Mouse (Mus musculus) limb, embryonic 15.5 days (tissue): Measurements from ENCODE around the gene Akirin2. TPM values are rescaled to one million over a fixed set of nuclear protein-coding genes. Genes with fewer than 3 reads are reported as not detected.
"Not testable (repeated sequence)": the region's sequence is repeated elsewhere in the genome, so short reads cannot be mapped to it uniquely, and the experiment has no call there.

Source experiments
- ATAC-seq: fragments of 200-750 bp; cut with Nextera tagmentation; 2 replicates; pipeline ENCODE4 v1.8.0; 2017; ENCODE audit warnings: low read depth, moderate TSS enrichment; ENCODE audit not compliant: insufficient number of reproducible peaks, low FRiP score, low TSS enrichment
- H3K27ac ChIP-seq: fragments of 300-500 bp; sonication (generic); 2 replicates; pipeline ENCODE4 v1.5.1; 2015; ENCODE audit warnings: moderate library complexity, mild to moderate bottlenecking, inconsistent platforms
- H3K27me3 ChIP-seq: fragments of 300-500 bp; sonication (generic); 2 replicates; pipeline ENCODE4 v1.6.1; 2015; ENCODE audit warnings: inconsistent platforms
- H3K36me3 ChIP-seq: fragments of 300-500 bp; sonication (generic); 2 replicates; pipeline ENCODE4 v1.6.1; 2015; ENCODE audit warnings: inconsistent platforms
- H3K4me1 ChIP-seq: fragments of 300-500 bp; sonication (generic); 2 replicates; pipeline ENCODE4 v1.6.1; 2015; ENCODE audit warnings: inconsistent platforms
- H3K4me2 ChIP-seq: fragments of 300-500 bp; sonication (generic); 2 replicates; pipeline ENCODE4 v1.6.1; 2015; ENCODE audit warnings: mild to moderate bottlenecking, inconsistent platforms
- H3K4me3 ChIP-seq: fragments of 300-500 bp; sonication (generic); 2 replicates; pipeline ENCODE4 v1.5.1; 2015; ENCODE audit warnings: mild to moderate bottlenecking, inconsistent platforms
- H3K9ac ChIP-seq: fragments of 300-500 bp; sonication (generic); 2 replicates; pipeline ENCODE4 v1.6.1; 2015; ENCODE audit warnings: inconsistent platforms
- H3K9me3 ChIP-seq: fragments of 300-500 bp; sonication (generic); 2 replicates; pipeline ENCODE4 v1.6.1; 2016; ENCODE audit warnings: inconsistent platforms
- WGBS: fragments of 180-500 bp; shearing (Covaris S2); methylation state at CpG from one replicate; pipeline ENCODE4 v1.1.7; 2015; 5-methylcytosine and 5-hydroxymethylcytosine counted together
- polyA plus RNA-seq: library from polyadenylated mRNA; unstranded; fragments of >200 nt; fragmentation: Nextera tagmentation; extraction: Ambion mirVana; gene quantifications from 2 replicates; pipeline ENCODE4 v1.2.1, GENCODE M21; 2015

The Akirin2 gene
- polyA plus RNA-seq, 1 experiment from 2014 or later: 48.7 TPM

DNA sequence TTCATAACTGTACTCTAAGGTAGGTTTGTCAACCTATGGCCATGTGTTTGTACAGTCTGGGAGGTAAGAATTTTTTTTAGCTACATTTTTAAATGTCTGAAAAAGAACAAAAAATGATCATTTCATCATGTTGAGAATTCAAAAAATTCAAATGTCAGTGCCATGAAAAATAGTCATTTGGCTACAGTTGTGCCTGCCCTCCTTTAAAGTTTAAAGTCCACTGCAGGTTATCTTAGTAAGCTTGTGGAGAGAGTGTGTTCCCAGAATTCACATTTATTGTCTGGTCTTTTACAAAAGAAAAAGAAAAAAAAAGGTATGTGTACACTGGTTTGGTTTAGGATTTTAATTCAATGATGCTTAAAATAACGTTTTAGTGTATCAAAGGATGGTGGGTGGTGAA, 3.9 kb downstream of the Akirin2 start:
- Histone ChIP-seq H3K9me3 (no peaks in the 10 kb centered on the region), H3K4me1 (peaks cover 9% of the 10 kb centered on the region; the same call in 1 of the 2 replicates), H3K9ac (no peak overlapping the region), H3K27ac (no peak overlapping the region), H3K4me2 (no peak overlapping the region), H3K36me3 (no peaks in the 10 kb centered on the region), H3K27me3 (no peaks in the 10 kb centered on the region), H3K4me3 (no peak overlapping the region)
- ATAC-seq: no peak
- 40% methylated on average over 1 of the region's 1 CpGs for WGBS

GRCm38 (mm10) chr4:34555604-34556003, 4.9 kb downstream of the Akirin2 start:
- ATAC-seq: no peak
- no peak overlapping the region for H3K27ac ChIP-seq
- no peak overlapping the region for H3K4me2 ChIP-seq
- H3K9me3 ChIP-seq: no peaks in the 10 kb centered on the region
- 89% methylated on average over 3 of the region's 3 CpGs for WGBS
- H3K36me3 ChIP-seq: no peaks in the 10 kb centered on the region
- no peaks in the 10 kb centered on the region for H3K27me3 ChIP-seq
- no peak overlapping the region for H3K4me3 ChIP-seq
- no peak overlapping the region for H3K9ac ChIP-seq
- H3K4me1 ChIP-seq: peaks cover 9% of the 10 kb centered on the region; the same call in 1 of the 2 replicates

GRCm38 (mm10) chr4:34556183-34556582, 5.4 kb downstream of the Akirin2 start:
- peaks cover 9% of the 10 kb centered on the region; the same call in 1 of the 2 replicates for H3K4me1 ChIP-seq
- no peak for ATAC-seq
- H3K27me3 ChIP-seq: no peaks in the 10 kb centered on the region
- no peak overlapping the region for H3K9ac ChIP-seq
- no peak overlapping the region for H3K4me3 ChIP-seq
- no peaks in the 10 kb centered on the region for H3K36me3 ChIP-seq
- H3K9me3 ChIP-seq: no peaks in the 10 kb centered on the region
- H3K27ac ChIP-seq: no peak overlapping the region
- H3K4me2 ChIP-seq: no peak overlapping the region

DNA sequence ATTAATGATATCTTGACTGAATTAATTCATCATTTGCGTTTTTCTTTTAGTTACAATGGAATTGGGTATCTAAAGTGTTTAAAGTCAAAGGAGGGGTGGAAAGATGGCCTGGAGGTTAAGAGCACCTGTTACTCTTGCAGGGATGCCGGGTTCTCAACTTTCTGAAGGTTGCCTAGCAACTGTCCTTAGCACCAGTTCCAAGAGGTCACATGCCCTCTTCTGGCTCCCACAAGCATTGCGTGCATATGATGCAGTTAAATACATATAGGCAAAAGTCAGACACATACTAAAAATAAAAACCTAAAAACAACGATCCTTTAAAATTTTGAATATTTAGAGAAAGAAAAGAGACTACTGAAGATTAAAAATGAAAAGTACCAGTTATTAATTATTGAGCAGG, 10.2 kb downstream of the Akirin2 start:
- Histone ChIP-seq H3K4me2 (no peak overlapping the region), H3K9me3 (no peaks in the 10 kb centered on the region), H3K4me3 (no peak overlapping the region), H3K36me3 (peaks cover 12% of the 10 kb centered on the region), H3K9ac (no peak overlapping the region), H3K4me1 (no peaks in the 10 kb centered on the region), H3K27ac (no peak overlapping the region), H3K27me3 (no peaks in the 10 kb centered on the region)
- no peak for ATAC-seq
- 53% methylated on average over 4 of the region's 4 CpGs for WGBS

- H3K27me3 ChIP-seq: no peaks in the 10 kb centered on the region
- peaks cover 52% of the 10 kb centered on the region for H3K36me3 ChIP-seq
- H3K27ac ChIP-seq: no peak overlapping the region
- no peak for ATAC-seq
- no peaks in the 10 kb centered on the region for H3K9me3 ChIP-seq
- H3K9ac ChIP-seq: no peak overlapping the region
- H3K4me1 ChIP-seq: no peaks in the 10 kb centered on the region
- H3K4me2 ChIP-seq: no peak overlapping the region
- WGBS: 82% methylated on average over 6 of the region's 6 CpGs
- no peak overlapping the region for H3K4me3 ChIP-seq
These were observed 15.5 kb downstream of the Akirin2 start for GRCm38 (mm10) chr4:34566226-34566625.

DNA sequence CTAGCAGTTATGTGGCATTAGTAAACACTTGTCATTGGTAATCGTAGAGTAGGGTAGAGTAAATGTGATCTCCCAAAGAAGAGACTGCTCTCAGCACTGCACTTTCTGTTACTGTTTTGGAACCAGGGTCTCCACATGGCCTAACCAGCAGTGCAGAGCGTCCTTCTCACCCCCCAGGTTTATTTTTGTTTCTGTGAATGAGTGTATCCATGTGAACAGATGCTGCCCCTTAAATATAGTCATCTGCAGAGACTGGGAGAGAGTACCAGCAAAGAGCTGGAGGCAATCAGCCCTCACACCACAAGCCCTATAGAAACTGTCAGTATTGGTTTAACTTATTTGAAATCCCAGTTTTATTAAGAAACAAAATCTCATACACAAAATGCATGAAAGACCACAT, 22.1 kb downstream of the Akirin2 start:
- no peaks in the 10 kb centered on the region for H3K4me1 ChIP-seq
- no peak overlapping the region for H3K4me3 ChIP-seq
- no peak for ATAC-seq
- no peak overlapping the region for H3K4me2 ChIP-seq
- peaks cover 75% of the 10 kb centered on the region for H3K36me3 ChIP-seq
- H3K27ac ChIP-seq: no peak overlapping the region
- no peaks in the 10 kb centered on the region for H3K9me3 ChIP-seq
- no peaks in the 10 kb centered on the region for H3K27me3 ChIP-seq
- 72% methylated on average over 2 of the region's 2 CpGs for WGBS
- no peak overlapping the region for H3K9ac ChIP-seq

GRCm38 (mm10) chr4:34577028-34577427, 26.3 kb downstream of the Akirin2 start:
- Histone ChIP-seq H3K9me3 (no peaks in the 10 kb centered on the region), H3K36me3 (peaks cover 70% of the 10 kb centered on the region), H3K9ac (no peak overlapping the region), H3K4me1 (no peaks in the 10 kb centered on the region), H3K4me3 (no peak overlapping the region), H3K27me3 (no peaks in the 10 kb centered on the region), H3K27ac (no peak overlapping the region), H3K4me2 (no peak overlapping the region)
- 95% methylated on average over 2 of the region's 2 CpGs for WGBS
- no peak for ATAC-seq

DNA sequence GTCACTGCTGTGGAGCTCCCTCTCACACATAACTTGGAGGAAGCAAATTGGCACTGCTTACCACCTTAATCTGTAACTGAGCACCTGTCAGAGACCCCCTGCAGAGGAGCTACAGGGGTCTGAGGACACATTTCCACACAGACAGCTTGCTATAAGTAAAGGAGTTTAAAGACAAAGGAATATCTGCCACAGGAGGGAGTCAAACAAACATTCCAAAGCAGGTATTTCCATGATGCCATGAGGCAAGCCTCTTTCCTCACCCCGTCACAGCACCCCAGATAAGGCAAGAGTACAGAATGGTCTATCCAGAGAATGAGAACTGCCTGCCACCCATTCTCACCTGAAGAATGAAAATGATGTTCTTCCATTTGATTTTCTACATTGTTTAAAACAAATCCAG, 28.5 kb downstream of the Akirin2 start:
- no peak overlapping the region for H3K4me2 ChIP-seq
- no peaks in the 10 kb centered on the region for H3K9me3 ChIP-seq
- no peak overlapping the region for H3K4me3 ChIP-seq
- peaks cover 71% of the 10 kb centered on the region for H3K36me3 ChIP-seq
- no peaks in the 10 kb centered on the region for H3K4me1 ChIP-seq
- 88% methylated on average over 1 of the region's 1 CpGs for WGBS
- H3K27ac ChIP-seq: no peak overlapping the region
- no peaks in the 10 kb centered on the region for H3K27me3 ChIP-seq
- H3K9ac ChIP-seq: no peak overlapping the region
- no peak for ATAC-seq

DNA sequence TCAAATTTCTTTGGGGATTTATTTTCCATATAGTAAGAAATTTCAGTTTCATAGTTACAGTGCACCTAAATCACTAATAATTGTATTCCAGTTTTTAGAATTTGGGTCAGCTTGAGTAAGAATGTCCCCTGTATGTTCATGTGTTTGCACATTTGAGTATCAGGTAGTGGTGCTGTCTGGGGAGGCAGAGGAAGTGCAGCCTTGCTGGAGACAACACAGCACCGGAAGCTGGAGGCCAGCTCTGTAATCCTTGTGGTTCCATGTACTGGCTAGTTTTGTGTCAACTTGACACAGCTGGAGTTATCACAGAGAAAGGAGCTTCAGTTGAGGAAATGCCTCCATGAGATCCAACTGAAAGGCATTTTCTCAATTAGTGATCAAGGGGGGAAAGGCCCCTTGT, 30.8 kb downstream of the Akirin2 start:
- not testable (repeated sequence) for H3K4me2 ChIP-seq, ATAC-seq, H3K27me3 ChIP-seq, H3K4me1 ChIP-seq, H3K9me3 ChIP-seq, H3K4me3 ChIP-seq, H3K9ac ChIP-seq, H3K27ac ChIP-seq
- 81% methylated on average over 1 of the region's 1 CpGs for WGBS
- H3K36me3 ChIP-seq: peaks cover 58% of the 10 kb centered on the region

DNA sequence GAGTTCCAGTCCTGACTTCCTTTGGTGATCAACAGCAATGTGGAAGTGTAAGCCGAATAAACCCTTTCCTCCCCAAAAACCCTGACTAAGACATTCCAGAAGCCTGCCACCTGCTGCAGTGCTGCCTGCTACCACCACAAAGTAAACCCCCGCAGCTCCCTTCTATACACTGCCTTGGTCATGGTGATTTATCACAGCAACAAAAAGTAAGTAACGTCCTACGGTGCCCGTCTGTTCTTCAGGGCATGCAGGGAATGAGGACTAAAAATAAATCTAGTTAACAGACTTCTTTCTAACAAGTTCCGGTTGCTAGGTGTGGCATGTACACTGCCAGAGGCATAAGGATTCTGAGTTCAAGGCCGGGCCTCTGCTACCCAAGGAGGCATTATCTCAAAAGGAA, 31.3 kb downstream of the Akirin2 start:
- H3K36me3 ChIP-seq: peaks cover 54% of the 10 kb centered on the region

GRCm38 (mm10) chr4:34582476-34582875, 31.7 kb downstream of the Akirin2 start:
- 70% methylated on average over 5 of the region's 5 CpGs for WGBS
- Histone ChIP-seq H3K4me2 (no peak overlapping the region), H3K9ac (no peak overlapping the region), H3K4me1 (no peaks in the 10 kb centered on the region), H3K27me3 (no peaks in the 10 kb centered on the region), H3K36me3 (peaks cover 53% of the 10 kb centered on the region), H3K4me3 (no peak overlapping the region), H3K9me3 (no peaks in the 10 kb centered on the region), H3K27ac (no peak overlapping the region)
- ATAC-seq: no peak

More for the DNA sequence above, 31.3 kb downstream of the Akirin2 start:
- Histone ChIP-seq H3K9ac (no peak overlapping the region), H3K27me3 (no peaks in the 10 kb centered on the region), H3K4me2 (no peak overlapping the region), H3K4me1 (no peaks in the 10 kb centered on the region), H3K4me3 (no peak overlapping the region), H3K27ac (no peak overlapping the region), H3K9me3 (no peaks in the 10 kb centered on the region)
- 66% methylated on average over 7 of the region's 7 CpGs for WGBS
- no peak for ATAC-seq

- ATAC-seq: no peak
- H3K4me1 ChIP-seq: no peaks in the 10 kb centered on the region
- no peak overlapping the region for H3K27ac ChIP-seq
- no peaks in the 10 kb centered on the region for H3K27me3 ChIP-seq
- H3K4me3 ChIP-seq: no peak overlapping the region
- no peaks in the 10 kb centered on the region for H3K9me3 ChIP-seq
- peaks cover 47% of the 10 kb centered on the region for H3K36me3 ChIP-seq
- 90% methylated on average over 3 of the region's 3 CpGs for WGBS
- H3K9ac ChIP-seq: no peak overlapping the region
- no peak overlapping the region for H3K4me2 ChIP-seq
These were observed 32.7 kb downstream of the Akirin2 start for GRCm38 (mm10) chr4:34583427-34583826.

GRCm38 (mm10) chr4:34584871-34585607, 34.3 kb downstream of the Akirin2 start:
- no peak overlapping the region for H3K4me3 ChIP-seq

More at GRCm38 (mm10) chr4:34584871-34585607, 34.3 kb downstream of the Akirin2 start:
- WGBS: 62% methylated on average over 7 of the region's 7 CpGs
- Histone ChIP-seq H3K9ac (no peak overlapping the region), H3K27ac (no peak overlapping the region; the same call in 1 of the 2 replicates), H3K4me1 (no peaks in the 10 kb centered on the region), H3K9me3 (no peaks in the 10 kb centered on the region), H3K36me3 (peaks cover 35% of the 10 kb centered on the region), H3K4me2 (no peak overlapping the region), H3K27me3 (no peaks in the 10 kb centered on the region)
- ATAC-seq: no peak
